Mouse (Mus musculus): ENCODE measurements around the gene Fblim1. TPM values are rescaled to one million over a fixed set of nuclear protein-coding genes. Genes with fewer than 3 reads are reported as not detected.

The Fblim1 gene
- polyA plus RNA-seq, 1 experiment from 2014 or later = 58.1 TPM

GRCm38 (mm10) chr4:141639474-141639873 lies 33.6 kb upstream of the Fblim1 start:
- ATAC-seq (replicated peaks; ENCODE audit: low FRiP score, low read depth) (no peak), DNase-seq (ENCODE audit: low spot score) (no peak)
- peaks cover 11% of the 10 kb centered on the region for H3K4me1 ChIP-seq (replicated peaks; ENCODE audit: insufficient read depth, low read length)
- no peak overlapping the region for H3K4me3 ChIP-seq (replicated peaks; ENCODE audit: low read depth, low read length)
- H3K9ac ChIP-seq (ENCODE audit: low read depth, low read length) = no peak overlapping the region
- H3K27me3 ChIP-seq (ENCODE audit: insufficient read depth, low read length) = no peaks in the 10 kb centered on the region
- H3K36me3 ChIP-seq (ENCODE audit: insufficient read depth, low read length) = peaks cover 27% of the 10 kb centered on the region
- H3K4me2 ChIP-seq (ENCODE audit: low read length) = no peak overlapping the region
- no peak overlapping the region for H3K27ac ChIP-seq
- 58% methylated on average over 11 of the region's 11 CpGs for WGBS
- TF ChIP-seq CTCF (IDR thresholded peaks at IDR 0.05; ENCODE audit: low read depth) = peak; percentile 49
- H3K9me3 ChIP-seq (replicated peaks; ENCODE audit: low read length) = no peaks in the 10 kb centered on the region

GRCm38 (mm10) chr4:141636693-141637092 lies 30.8 kb upstream of the Fblim1 start:
- Histone ChIP-seq H3K4me2 (ENCODE audit: low read length) (no peak overlapping the region), H3K36me3 (ENCODE audit: insufficient read depth, low read length) (peaks cover 47% of the 10 kb centered on the region), H3K27ac (no peak overlapping the region), H3K27me3 (ENCODE audit: insufficient read depth, low read length) (no peaks in the 10 kb centered on the region), H3K4me1 (replicated peaks; ENCODE audit: insufficient read depth, low read length) (no peaks in the 10 kb centered on the region), H3K9me3 (replicated peaks; ENCODE audit: low read length) (no peaks in the 10 kb centered on the region), H3K9ac (ENCODE audit: low read depth, low read length) (no peak overlapping the region), H3K4me3 (replicated peaks; ENCODE audit: low read depth, low read length) (no peak overlapping the region)
- ATAC-seq (replicated peaks; ENCODE audit: low FRiP score, low read depth) (no peak), DNase-seq (ENCODE audit: low spot score) (no peak)
- no peak for TF ChIP-seq CTCF (IDR thresholded peaks at IDR 0.05; ENCODE audit: low read depth)
- 91% methylated on average over 5 of the region's 5 CpGs for WGBS

- H3K36me3 ChIP-seq (ENCODE audit: insufficient read depth, low read length) = peaks cover 48% of the 10 kb centered on the region
- ATAC-seq (replicated peaks; ENCODE audit: low FRiP score, low read depth) = no peak
- whole genome bisulfite sequencing = 78% methylated on average over 9 of the region's 9 CpGs
Measured at GRCm38 (mm10) chr4:141635991-141636390, 30.1 kb upstream of the Fblim1 start.

GRCm38 (mm10) chr4:141632111-141632873 lies 26.4 kb upstream of the Fblim1 start:
- H3K36me3 ChIP-seq (ENCODE audit: insufficient read depth, low read length) = peaks cover 69% of the 10 kb centered on the region
- no peak for TF ChIP-seq CTCF (IDR thresholded peaks at IDR 0.05; ENCODE audit: low read depth)
- no peaks in the 10 kb centered on the region for H3K4me1 ChIP-seq (replicated peaks; ENCODE audit: insufficient read depth, low read length)
- no peak overlapping the region for H3K27ac ChIP-seq
- no peak for DNase-seq (ENCODE audit: low spot score)
- no peak for ATAC-seq (replicated peaks; ENCODE audit: low FRiP score, low read depth)
- H3K9ac ChIP-seq (ENCODE audit: low read depth, low read length) = no peak overlapping the region
- H3K27me3 ChIP-seq (ENCODE audit: insufficient read depth, low read length) = no peaks in the 10 kb centered on the region
- no peak overlapping the region for H3K4me2 ChIP-seq (ENCODE audit: low read length)
- WGBS = 80% methylated on average over 21 of the region's 21 CpGs
- H3K4me3 ChIP-seq (replicated peaks; ENCODE audit: low read depth, low read length) = no peak overlapping the region
- H3K9me3 ChIP-seq (replicated peaks; ENCODE audit: low read length) = no peaks in the 10 kb centered on the region

More at GRCm38 (mm10) chr4:141635991-141636390, 30.1 kb upstream of the Fblim1 start:
- Histone ChIP-seq H3K27me3 (ENCODE audit: insufficient read depth, low read length) (no peaks in the 10 kb centered on the region), H3K27ac (no peak overlapping the region), H3K4me1 (replicated peaks; ENCODE audit: insufficient read depth, low read length) (no peaks in the 10 kb centered on the region), H3K9me3 (replicated peaks; ENCODE audit: low read length) (no peaks in the 10 kb centered on the region), H3K9ac (ENCODE audit: low read depth, low read length) (no peak overlapping the region), H3K4me3 (replicated peaks; ENCODE audit: low read depth, low read length) (no peak overlapping the region), H3K4me2 (ENCODE audit: low read length) (no peak overlapping the region)
- no peak for TF ChIP-seq CTCF (IDR thresholded peaks at IDR 0.05; ENCODE audit: low read depth)
- DNase-seq (ENCODE audit: low spot score) = no peak

GRCm38 (mm10) chr4:141631250-141631649 lies 25.4 kb upstream of the Fblim1 start:
- ATAC-seq (replicated peaks; ENCODE audit: low FRiP score, low read depth) = no peak
- H3K4me1 ChIP-seq (replicated peaks; ENCODE audit: insufficient read depth, low read length) = no peaks in the 10 kb centered on the region
- no peaks in the 10 kb centered on the region for H3K9me3 ChIP-seq (replicated peaks; ENCODE audit: low read length)
- WGBS = 94% methylated on average over 20 of the region's 20 CpGs
- peaks cover 66% of the 10 kb centered on the region for H3K36me3 ChIP-seq (ENCODE audit: insufficient read depth, low read length)
- H3K27ac ChIP-seq = no peak overlapping the region
- no peak overlapping the region for H3K9ac ChIP-seq (ENCODE audit: low read depth, low read length)
- TF ChIP-seq CTCF (IDR thresholded peaks at IDR 0.05; ENCODE audit: low read depth) = no peak
- DNase-seq (ENCODE audit: low spot score) = no peak
- H3K4me2 ChIP-seq (ENCODE audit: low read length) = no peak overlapping the region
- H3K27me3 ChIP-seq (ENCODE audit: insufficient read depth, low read length) = no peaks in the 10 kb centered on the region
- H3K4me3 ChIP-seq (replicated peaks; ENCODE audit: low read depth, low read length) = no peak overlapping the region

GRCm38 (mm10) chr4:141630021-141630420 lies 24.1 kb upstream of the Fblim1 start:
- no peak overlapping the region for H3K27ac ChIP-seq
- ATAC-seq (replicated peaks; ENCODE audit: low FRiP score, low read depth) = no peak
- H3K4me3 ChIP-seq (replicated peaks; ENCODE audit: low read depth, low read length) = no peak overlapping the region
- H3K36me3 ChIP-seq (ENCODE audit: insufficient read depth, low read length) = peaks cover 71% of the 10 kb centered on the region
- H3K4me1 ChIP-seq (replicated peaks; ENCODE audit: insufficient read depth, low read length) = no peaks in the 10 kb centered on the region
- no peaks in the 10 kb centered on the region for H3K27me3 ChIP-seq (ENCODE audit: insufficient read depth, low read length)
- WGBS = 93% methylated on average over 11 of the region's 11 CpGs
- no peaks in the 10 kb centered on the region for H3K9me3 ChIP-seq (replicated peaks; ENCODE audit: low read length)
- TF ChIP-seq CTCF (IDR thresholded peaks at IDR 0.05; ENCODE audit: low read depth) = no peak
- no peak for DNase-seq (ENCODE audit: low spot score)
- no peak overlapping the region for H3K9ac ChIP-seq (ENCODE audit: low read depth, low read length)
- no peak overlapping the region for H3K4me2 ChIP-seq (ENCODE audit: low read length)

Data from kidney, postnatal 0 days (tissue).